Mouse (Mus musculus) midbrain, embryonic 11.5 days (tissue): Measurements from ENCODE around the gene Oca2. TPM values are rescaled to one million over a fixed set of nuclear protein-coding genes. Genes with fewer than 3 reads are reported as not detected.
A peak's percentile ranks its signal among the peaks of the same experiment; 100 is the strongest.

ENCODE experiments used
- ATAC-seq: fragments of 200-750 bp; cut with Nextera tagmentation; 2 replicates; pipeline ENCODE4 v1.8.0; 2017; ENCODE audit warnings: moderate TSS enrichment, moderate library complexity; ENCODE audit not compliant: low FRiP score
- DNase-seq: peaks from one replicate; pipeline ENCODE4 v3.0.0; 2015; ENCODE audit warnings: low spot score; ENCODE audit errors: missing footprints
- H3K27ac ChIP-seq: fragments of 300-500 bp; sonication (generic); 2 replicates; pipeline ENCODE4 v1.5.1; 2014; ENCODE audit warnings: low read depth, low read length
- H3K27me3 ChIP-seq: fragments of 300-500 bp; sonication (generic); 2 replicates; pipeline ENCODE4 v1.6.1; 2014; ENCODE audit warnings: mild to moderate bottlenecking, low read length, moderate library complexity, mixed read lengths; ENCODE audit not compliant: control insufficient read depth, insufficient read depth
- H3K36me3 ChIP-seq: fragments of 300-500 bp; sonication (generic); 2 replicates; pipeline ENCODE4 v1.6.1; 2014; ENCODE audit warnings: mild to moderate bottlenecking, low read length, moderate library complexity, mixed read lengths; ENCODE audit not compliant: control insufficient read depth, insufficient read depth
- H3K4me1 ChIP-seq: fragments of 300-500 bp; sonication (generic); 2 replicates; pipeline ENCODE4 v1.6.1; 2014; ENCODE audit warnings: low read length; ENCODE audit not compliant: control insufficient read depth, insufficient read depth
- H3K4me2 ChIP-seq: fragments of 300-500 bp; sonication (generic); 2 replicates; pipeline ENCODE4 v1.6.1; 2014; ENCODE audit warnings: mild to moderate bottlenecking, moderate library complexity
- H3K4me3 ChIP-seq: fragments of 300-500 bp; sonication (generic); 2 replicates; pipeline ENCODE4 v1.5.1; 2014; ENCODE audit warnings: low read depth, low read length
- H3K9ac ChIP-seq: fragments of 300-500 bp; sonication (generic); 2 replicates; pipeline ENCODE4 v1.6.1; 2014; ENCODE audit warnings: low read length
- H3K9me3 ChIP-seq: fragments of 300-500 bp; sonication (generic); 2 replicates; pipeline ENCODE4 v1.6.1; 2016; ENCODE audit warnings: low read length; ENCODE audit not compliant: control insufficient read depth
- WGBS: fragments of 180-500 bp; shearing (Covaris S2); extraction: QIAGEN DNeasy Blood & Tissue Kit; methylation state at CpG from one replicate; pipeline ENCODE4 v1.1.7; 2014; 5-methylcytosine and 5-hydroxymethylcytosine counted together
- polyA plus RNA-seq: library from polyadenylated mRNA; unstranded; fragments of >200 nt; fragmentation: Nextera tagmentation; extraction: Ambion mirVana; gene quantifications from 2 replicates; pipeline ENCODE4 v1.2.1, GENCODE M21; 2014

Gene Oca2
- polyA plus RNA-seq, result 0.23 TPM in 1 of 2 replicates, not detected in the other

DNA sequence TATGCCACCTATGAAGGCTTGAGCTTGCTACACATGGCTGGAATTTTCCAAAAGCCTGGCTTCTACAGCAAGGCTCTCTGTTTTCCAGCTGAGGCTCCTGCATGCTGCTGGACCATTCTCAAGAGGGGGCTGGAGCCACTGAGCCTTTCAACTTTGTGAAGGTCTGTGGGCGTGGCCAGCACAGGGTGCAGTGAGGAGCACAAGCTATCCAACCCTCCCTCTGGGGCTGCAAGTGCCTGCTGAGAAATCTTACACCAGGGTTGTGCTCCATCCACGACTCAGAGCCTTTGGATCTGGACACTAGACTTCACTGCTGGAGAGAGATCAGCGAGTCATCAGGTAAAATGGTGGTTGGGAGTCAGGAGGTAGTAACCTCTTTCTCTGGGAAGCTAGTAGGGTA lies at the start of gene Oca2:
Gene Oca2, plus strand, starts transcription at position 218 of the 400 bp plus-strand sequence.
- Histone ChIP-seq H3K4me2 (no peak within 1 kb of the TSS), H3K27ac (no peak within 1 kb of the TSS), H3K4me3 (no peak within 1 kb of the TSS), H3K36me3 (no peaks in the 10 kb centered on the region), H3K9me3 (no peaks in the 10 kb centered on the region), H3K4me1 (peaks cover 16% of the 10 kb centered on the region), H3K9ac (no peak within 1 kb of the TSS), H3K27me3 (no peaks in the 10 kb centered on the region)
- ATAC-seq (no peak), DNase-seq (peak; percentile 79)
- 30% methylated on average over 3 of the region's 3 CpGs for WGBS

DNA sequence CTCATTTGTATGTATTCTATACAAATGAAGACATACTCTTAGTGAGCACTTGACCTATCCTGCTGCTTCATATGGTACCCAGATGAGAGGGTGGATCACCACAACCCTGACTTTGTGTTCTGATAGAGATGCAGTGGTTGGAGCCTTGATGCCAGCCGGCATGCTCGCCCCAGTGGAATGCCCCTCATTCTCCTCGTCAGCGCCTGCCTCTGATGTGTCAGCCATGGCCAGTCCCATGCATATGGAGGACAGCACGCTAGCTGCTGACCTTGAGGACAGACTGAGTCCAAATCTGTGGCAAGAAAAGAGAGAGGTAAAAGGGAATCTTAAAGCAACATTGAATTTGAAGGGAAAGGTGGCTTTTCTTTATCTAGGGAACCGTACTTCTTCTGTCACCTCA lies 48.5 kb upstream of the Oca2 start:
- no peak overlapping the region for H3K4me2 ChIP-seq
- peaks cover 3% of the 10 kb centered on the region; the same call in 1 of the 2 replicates for H3K36me3 ChIP-seq

GRCm38 (mm10) chr7:56191661-56192060 lies 47.9 kb upstream of the Oca2 start:
- H3K9ac ChIP-seq, result no peak overlapping the region
- ATAC-seq (no peak), DNase-seq (no peak)
- no peaks in the 10 kb centered on the region for H3K27me3 ChIP-seq
- no peak overlapping the region for H3K4me2 ChIP-seq
- 74% methylated on average over 4 of the region's 4 CpGs for WGBS
- no peak overlapping the region for H3K27ac ChIP-seq
- peaks cover 3% of the 10 kb centered on the region; the same call in 1 of the 2 replicates for H3K36me3 ChIP-seq
- no peak overlapping the region for H3K4me3 ChIP-seq
- no peaks in the 10 kb centered on the region for H3K9me3 ChIP-seq
- H3K4me1 ChIP-seq, result no peaks in the 10 kb centered on the region

More for the DNA sequence above, 48.5 kb upstream of the Oca2 start:
- Histone ChIP-seq H3K9me3 (no peaks in the 10 kb centered on the region), H3K9ac (no peak overlapping the region), H3K27ac (no peak overlapping the region), H3K4me3 (no peak overlapping the region), H3K27me3 (no peaks in the 10 kb centered on the region), H3K4me1 (no peaks in the 10 kb centered on the region)
- DNase-seq, result no peak
- 93% methylated on average over 6 of the region's 6 CpGs for WGBS
- no peak for ATAC-seq

DNA sequence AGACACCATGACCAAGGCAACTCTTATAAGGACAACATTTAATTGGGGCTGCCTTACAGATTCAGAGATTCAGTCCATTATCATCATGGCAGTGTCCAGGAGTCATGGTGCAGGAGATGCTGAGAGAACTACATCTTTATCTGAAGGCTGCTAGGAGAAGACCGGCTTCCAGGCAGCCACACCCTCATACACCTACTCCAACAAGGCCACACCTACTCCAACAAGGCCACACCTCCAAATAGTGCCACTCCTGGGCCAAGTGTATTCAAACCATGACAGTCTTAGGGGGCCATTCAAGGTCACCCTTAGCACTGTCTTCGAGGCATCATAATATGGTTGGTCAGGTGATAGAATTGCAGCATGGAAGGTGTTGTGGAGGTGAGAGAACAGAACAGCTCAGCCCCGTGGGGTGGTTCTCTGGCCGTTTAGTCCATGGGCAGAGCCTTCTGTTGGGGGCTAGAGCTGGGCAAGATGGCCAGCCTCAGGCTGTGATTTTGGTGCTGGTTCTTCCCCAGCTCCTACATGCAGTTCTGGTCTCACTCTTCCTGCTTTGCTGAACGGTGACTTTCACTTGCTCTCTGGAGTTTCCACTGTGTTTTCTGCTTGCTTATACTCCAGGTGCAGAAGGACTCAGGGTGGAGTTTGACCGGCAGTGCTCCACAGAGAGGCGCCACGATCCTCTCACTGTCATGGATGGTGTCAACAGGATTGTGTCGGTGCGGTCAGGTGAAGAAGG lies 37.9 kb upstream of the Oca2 start:
- H3K9ac ChIP-seq, result no peak overlapping the region
- ATAC-seq, result no peak
- H3K36me3 ChIP-seq, result peaks cover 16% of the 10 kb centered on the region
- no peaks in the 10 kb centered on the region for H3K27me3 ChIP-seq
- no peaks in the 10 kb centered on the region for H3K9me3 ChIP-seq
- 94% methylated on average over 10 of the region's 10 CpGs for WGBS
- peaks cover 4% of the 10 kb centered on the region; the same call in 1 of the 2 replicates for H3K4me1 ChIP-seq
- no peak overlapping the region for H3K4me2 ChIP-seq
- no peak for DNase-seq
- H3K4me3 ChIP-seq, result no peak overlapping the region
- no peak overlapping the region for H3K27ac ChIP-seq

- H3K4me3 ChIP-seq, result no peak overlapping the region
- ATAC-seq (no peak), DNase-seq (no peak)
- no peaks in the 10 kb centered on the region for H3K9me3 ChIP-seq
- H3K4me1 ChIP-seq, result peaks cover 4% of the 10 kb centered on the region; the same call in 1 of the 2 replicates
- 97% methylated on average over 3 of the region's 3 CpGs for WGBS
- H3K9ac ChIP-seq, result no peak overlapping the region
- no peak overlapping the region for H3K4me2 ChIP-seq
- peaks cover 17% of the 10 kb centered on the region for H3K36me3 ChIP-seq
- no peaks in the 10 kb centered on the region for H3K27me3 ChIP-seq
- no peak overlapping the region for H3K27ac ChIP-seq
Measured at GRCm38 (mm10) chr7:56202843-56203242, 36.7 kb upstream of the Oca2 start.

DNA sequence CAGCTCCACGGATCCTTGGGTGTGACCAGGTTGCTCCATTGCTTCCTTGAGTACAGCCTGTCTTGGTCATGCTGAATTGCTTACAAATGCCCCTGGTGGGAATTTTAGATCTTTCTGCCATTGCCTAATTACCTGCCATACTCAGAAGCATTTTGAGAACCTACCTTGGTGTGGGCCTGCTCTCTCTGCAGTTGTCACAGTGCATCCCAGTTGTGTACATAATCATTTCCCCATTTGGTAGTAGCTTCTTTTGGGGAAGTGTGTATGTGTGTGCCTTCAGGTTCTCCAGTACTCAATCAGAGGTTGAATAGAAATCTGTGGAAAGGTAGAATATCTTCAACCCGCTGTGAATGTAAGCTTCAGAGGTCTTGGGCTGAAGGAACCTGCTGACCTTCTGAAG lies 36.3 kb upstream of the Oca2 start:
- Histone ChIP-seq H3K9ac (no peak overlapping the region), H3K4me1 (peaks cover 4% of the 10 kb centered on the region; the same call in 1 of the 2 replicates), H3K36me3 (peaks cover 17% of the 10 kb centered on the region), H3K27ac (no peak overlapping the region), H3K27me3 (no peaks in the 10 kb centered on the region), H3K4me3 (no peak overlapping the region), H3K9me3 (no peaks in the 10 kb centered on the region), H3K4me2 (no peak overlapping the region)
- DNase-seq (no peak), ATAC-seq (no peak)
- 96% methylated on average over 2 of the region's 2 CpGs for WGBS

DNA sequence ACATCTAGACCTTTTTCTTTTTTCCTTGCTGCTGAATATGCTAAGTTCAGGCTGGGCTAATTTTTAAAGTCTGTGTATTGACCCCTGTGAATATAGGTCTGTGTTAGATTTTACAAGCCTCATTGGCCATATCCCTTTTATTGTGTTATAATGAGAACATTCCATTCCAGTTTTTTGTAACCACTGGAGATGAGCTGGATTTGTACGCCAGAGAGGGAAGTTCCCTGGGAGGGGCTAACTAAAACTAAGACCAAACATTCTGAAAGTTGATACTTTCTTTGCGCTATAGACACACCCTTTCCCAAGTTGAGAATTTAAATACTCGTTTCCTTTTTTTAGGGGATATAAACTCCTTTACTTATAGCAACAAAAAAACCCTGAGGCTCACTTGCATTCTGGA lies 34.7 kb upstream of the Oca2 start:
- peak; percentile 48 for ATAC-seq
- 45% methylated on average over 3 of the region's 3 CpGs for WGBS
- Histone ChIP-seq H3K36me3 (peaks cover 17% of the 10 kb centered on the region), H3K4me1 (peaks cover 4% of the 10 kb centered on the region; the same call in 1 of the 2 replicates), H3K27ac (no peak overlapping the region), H3K4me2 (no peak overlapping the region), H3K4me3 (no peak overlapping the region), H3K9ac (no peak overlapping the region), H3K9me3 (no peaks in the 10 kb centered on the region), H3K27me3 (no peaks in the 10 kb centered on the region)
- no peak for DNase-seq

GRCm38 (mm10) chr7:56220811-56221210 lies 18.7 kb upstream of the Oca2 start:
- no peak for DNase-seq
- Histone ChIP-seq H3K9ac (no peak overlapping the region), H3K4me3 (no peak overlapping the region), H3K4me2 (no peak overlapping the region), H3K9me3 (no peaks in the 10 kb centered on the region), H3K4me1 (no peaks in the 10 kb centered on the region), H3K36me3 (peaks cover 21% of the 10 kb centered on the region; the same call in 1 of the 2 replicates), H3K27ac (no peak overlapping the region), H3K27me3 (no peaks in the 10 kb centered on the region)
- ATAC-seq, result no peak
- WGBS, result 90% methylated on average over 6 of the region's 6 CpGs

GRCm38 (mm10) chr7:56235794-56236423 lies 3.7 kb upstream of the Oca2 start:
- no peak overlapping the region for H3K4me3 ChIP-seq
- WGBS, result 19% methylated on average over 5 of the region's 5 CpGs
- no peak overlapping the region for H3K27ac ChIP-seq
- no peak overlapping the region for H3K4me2 ChIP-seq
- peaks cover 14% of the 10 kb centered on the region for H3K4me1 ChIP-seq
- H3K9ac ChIP-seq, result no peak overlapping the region
- no peaks in the 10 kb centered on the region for H3K9me3 ChIP-seq
- peaks cover 2% of the 10 kb centered on the region; the same call in 1 of the 2 replicates for H3K36me3 ChIP-seq
- ATAC-seq (peak; percentile 83), DNase-seq (no peak)
- H3K27me3 ChIP-seq, result no peaks in the 10 kb centered on the region
